Mouse (Mus musculus): ENCODE measurements around the gene Zfp229. TPM values are rescaled to one million over a fixed set of nuclear protein-coding genes. Genes with fewer than 3 reads are reported as not detected.
"Not testable (repeated sequence)": the region's sequence is repeated elsewhere in the genome, so short reads cannot be mapped to it uniquely, and the experiment has no call there.

Zfp229 gene
- polyA plus RNA-seq, 1 experiment = 9.9 TPM

DNA sequence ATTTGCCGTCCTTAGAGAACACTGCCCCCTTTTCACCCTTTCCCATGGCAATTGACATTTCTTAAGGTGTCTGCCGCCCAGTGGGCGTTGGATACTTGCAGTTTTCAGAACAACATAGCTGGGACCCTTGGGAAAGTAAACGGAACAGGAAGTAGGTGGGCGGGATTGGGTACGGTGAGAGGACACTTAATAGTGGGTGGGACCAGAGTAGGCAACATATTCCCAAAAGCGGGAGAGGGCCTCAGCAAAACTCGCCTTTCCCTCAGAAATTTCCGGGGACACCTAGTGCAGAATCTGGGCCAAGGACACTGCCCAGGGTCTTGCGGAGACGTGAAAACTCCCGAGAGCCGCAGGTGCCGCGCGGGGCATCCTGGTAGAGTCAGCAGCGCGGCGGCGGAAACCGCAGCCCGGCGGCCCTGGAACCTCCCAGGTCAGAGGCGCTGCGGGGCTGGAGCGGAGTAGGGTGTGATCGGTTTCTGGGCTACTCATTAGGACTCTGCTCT, 3.0 kb downstream of the Zfp229 start:
- peak overlapping the region; percentile 68 for H3K27ac ChIP-seq (ENCODE audit: insufficient read depth, low read length)
- peaks cover 2% of the 10 kb centered on the region for H3K4me1 ChIP-seq (ENCODE audit: control insufficient read depth, insufficient read depth, low read length)
- peak; percentile 78 for TF ChIP-seq POLR2A (IDR thresholded peaks at IDR 0.05; ENCODE audit: low read depth, low read length)
- no peak for TF ChIP-seq CTCF (IDR thresholded peaks at IDR 0.05; ENCODE audit: borderline replicate concordance, insufficient read depth, low read length)
- H3K4me3 ChIP-seq (ENCODE audit: insufficient read depth, low read length) = peak overlapping the region; percentile 75

DNA sequence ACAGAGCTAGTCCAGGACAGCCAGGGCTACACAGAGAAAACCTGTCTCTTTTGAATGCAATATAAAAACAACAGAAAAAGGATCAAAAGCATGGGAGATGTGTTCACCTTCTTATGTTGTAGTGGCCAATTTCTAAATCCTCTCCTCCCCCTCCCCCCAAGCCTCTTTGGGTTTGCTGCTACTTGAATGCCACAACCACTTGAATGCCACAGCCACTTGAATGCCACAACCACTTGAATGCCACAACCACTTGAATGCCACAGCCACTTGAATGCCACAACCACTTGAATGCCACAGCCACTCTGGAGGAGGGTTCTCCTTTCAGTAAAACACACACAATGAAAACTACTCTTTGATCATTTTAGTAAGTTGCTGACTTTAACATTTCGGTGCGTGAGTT, 22.2 kb downstream of the Zfp229 start:
- TF ChIP-seq CTCF (IDR thresholded peaks at IDR 0.05; ENCODE audit: borderline replicate concordance, insufficient read depth, low read length) (no peak), POLR2A (IDR thresholded peaks at IDR 0.05; ENCODE audit: low read depth, low read length) (no peak)

DNA sequence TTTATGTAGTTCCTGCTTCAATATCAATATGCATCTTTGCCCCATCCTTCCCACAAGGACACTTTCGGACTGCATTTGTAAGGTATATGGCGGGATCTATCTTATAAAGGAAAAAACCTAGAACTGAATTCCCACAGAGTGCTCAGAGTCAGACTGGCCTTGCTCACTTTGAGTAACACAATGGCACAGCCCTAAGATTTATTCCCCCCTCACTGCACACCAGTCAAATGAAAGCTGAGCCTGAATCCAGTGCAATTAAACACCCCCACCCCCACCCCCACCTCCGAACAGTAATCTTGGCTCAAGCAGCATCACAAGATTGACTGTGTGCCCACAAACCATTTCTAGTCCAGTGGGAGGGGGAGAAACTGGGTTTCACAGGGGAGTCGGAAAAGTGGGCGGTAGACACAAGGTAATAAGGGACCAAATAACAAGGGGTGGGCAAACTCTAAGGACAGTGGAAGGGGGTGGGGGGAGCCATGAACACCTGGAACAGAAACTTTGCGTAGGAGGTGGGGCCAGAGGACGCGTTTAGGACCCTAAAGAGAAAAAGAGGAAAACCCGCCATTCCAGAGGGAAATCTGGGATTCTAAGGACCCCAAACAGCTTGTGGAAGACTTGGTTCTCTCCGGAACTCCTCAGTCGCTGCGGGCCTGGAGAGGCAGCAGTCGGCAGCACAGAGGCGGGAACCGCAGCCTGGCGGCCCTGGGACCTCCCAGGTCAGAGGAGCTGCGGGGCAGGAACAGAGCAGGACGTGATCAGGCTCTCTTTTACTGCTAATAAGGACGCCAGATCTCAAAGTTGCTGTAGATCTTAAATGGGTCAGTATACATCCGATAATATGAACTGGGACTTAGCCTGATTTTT, 23.0 kb downstream of the Zfp229 start:
- no peak overlapping the region for H3K4me3 ChIP-seq (ENCODE audit: insufficient read depth, low read length)
- H3K4me1 ChIP-seq (ENCODE audit: control insufficient read depth, insufficient read depth, low read length) = 0 out of 2 replicates have a peak, but pooled peaks cover 3% of the 10 kb centered on the region
- TF ChIP-seq POLR2A (IDR thresholded peaks at IDR 0.05; ENCODE audit: low read depth, low read length) (no peak), CTCF (IDR thresholded peaks at IDR 0.05; ENCODE audit: borderline replicate concordance, insufficient read depth, low read length) (no peak)
- no peak overlapping the region for H3K27ac ChIP-seq (ENCODE audit: insufficient read depth, low read length)

More for the DNA sequence above, 22.2 kb downstream of the Zfp229 start:
- 0 out of 2 replicates have a peak, but pooled peaks cover 3% of the 10 kb centered on the region for H3K4me1 ChIP-seq (ENCODE audit: control insufficient read depth, insufficient read depth, low read length)
- H3K27ac ChIP-seq (ENCODE audit: insufficient read depth, low read length) = no peak overlapping the region
- no peak overlapping the region for H3K4me3 ChIP-seq (ENCODE audit: insufficient read depth, low read length)

- TF ChIP-seq POLR2A (IDR thresholded peaks at IDR 0.05; ENCODE audit: low read depth, low read length) = no peak
- no peak for TF ChIP-seq CTCF (IDR thresholded peaks at IDR 0.05; ENCODE audit: borderline replicate concordance, insufficient read depth, low read length)
- Histone ChIP-seq H3K27ac (ENCODE audit: insufficient read depth, low read length) (no peak overlapping the region), H3K4me3 (ENCODE audit: insufficient read depth, low read length) (no peak overlapping the region), H3K4me1 (ENCODE audit: control insufficient read depth, insufficient read depth, low read length) (no peaks in the 10 kb centered on the region)
Measured at GRCm38 (mm10) chr17:21770336-21770735, 39.7 kb downstream of the Zfp229 start.

GRCm38 (mm10) chr17:21792256-21792655, 61.7 kb downstream of the Zfp229 start:
- Histone ChIP-seq H3K4me3 (ENCODE audit: insufficient read depth, low read length) (no peak overlapping the region), H3K27ac (ENCODE audit: insufficient read depth, low read length) (no peak overlapping the region), H3K4me1 (ENCODE audit: control insufficient read depth, insufficient read depth, low read length) (no peaks in the 10 kb centered on the region)
- TF ChIP-seq CTCF (IDR thresholded peaks at IDR 0.05; ENCODE audit: borderline replicate concordance, insufficient read depth, low read length) = no peak
- no peak for TF ChIP-seq POLR2A (IDR thresholded peaks at IDR 0.05; ENCODE audit: low read depth, low read length)

- H3K4me3 ChIP-seq (ENCODE audit: insufficient read depth, low read length); H3K4me1 ChIP-seq (ENCODE audit: control insufficient read depth, insufficient read depth, low read length); H3K27ac ChIP-seq (ENCODE audit: insufficient read depth, low read length): not testable (repeated sequence)
Measured at GRCm38 (mm10) chr17:21801373-21801772, 70.8 kb downstream of the Zfp229 start.

Other genes starting within 250 kb of the Zfp229 start
- 10.8 and 14.7 TPM in 2 replicates for gene Zfp53, start 241.8 kb upstream of the Zfp229 start, polyA plus RNA-seq (2011; ENCODE audit: insufficient read length, low read depth, missing spikeins)
- 17.9 and 29.4 TPM in 2 replicates for gene Zfp52, start 195.3 kb upstream of the Zfp229 start, polyA plus RNA-seq (2011; ENCODE audit: insufficient read length, low read depth, missing spikeins)
- gene Zfp948, start 163.8 kb upstream of the Zfp229 start, polyA plus RNA-seq (2011; ENCODE audit: insufficient read length, low read depth, missing spikeins) = 23.9 and 28.2 TPM in 2 replicates
- gene Zfp983, start 80.2 kb upstream of the Zfp229 start, polyA plus RNA-seq (2011; ENCODE audit: insufficient read length, low read depth, missing spikeins) = 2.9 and 4.6 TPM in 2 replicates
- gene Gm10226, start 38.9 kb upstream of the Zfp229 start, polyA plus RNA-seq (2011; ENCODE audit: insufficient read length, low read depth, missing spikeins) = 4.2 and 10.9 TPM in 2 replicates
- 6.4 and 9.0 TPM in 2 replicates for gene Zfp760, start 23.1 kb upstream of the Zfp229 start, polyA plus RNA-seq (2011; ENCODE audit: insufficient read length, low read depth, missing spikeins)
- 5.3 and 7.6 TPM in 2 replicates for gene Zfp820, start 115.0 kb downstream of the Zfp229 start, polyA plus RNA-seq (2011; ENCODE audit: insufficient read length, low read depth, missing spikeins)
- gene Zfp995, start 179.1 kb downstream of the Zfp229 start, polyA plus RNA-seq (2011; ENCODE audit: insufficient read length, low read depth, missing spikeins) = 11.4 and 12.6 TPM in 2 replicates
- 11.3 and 13.9 TPM in 2 replicates for gene Zfp942, start 231.7 kb downstream of the Zfp229 start, polyA plus RNA-seq (2011; ENCODE audit: insufficient read length, low read depth, missing spikeins)
- 11.7 and 18.2 TPM in 2 replicates for gene Zfp943, start 231.8 kb downstream of the Zfp229 start, polyA plus RNA-seq (2011; ENCODE audit: insufficient read length, low read depth, missing spikeins)